Mouse (Mus musculus): Measurements from ENCODE around the gene Fmnl2. TPM values are rescaled to one million over a fixed set of nuclear protein-coding genes. Genes with fewer than 3 reads are reported as not detected.

The Fmnl2 gene
- 0.80 and 0.85 TPM in 2 replicates for polyA plus RNA-seq (2012; rRNA removed)

GRCm38 (mm10) chr2:52857611-52858528 lies at the start of gene Fmnl2:
Fmnl2 (plus strand) TSS chr2:52857860.

Other genes starting within 250 kb of the Fmnl2 start
- 0.01 and 0.02 TPM in 2 replicates for gene Cacnb4, start 181.0 kb upstream of the Fmnl2 start, polyA plus RNA-seq (2012; rRNA removed)
- 5.2 and 6.1 TPM in 2 replicates for gene Stam2, start 115.6 kb upstream of the Fmnl2 start, polyA plus RNA-seq (2012; rRNA removed)